Mouse (Mus musculus) liver, embryonic 14.5 days (tissue): ENCODE results near the gene Ankib1. TPM values are rescaled to one million over a fixed set of nuclear protein-coding genes. Genes with fewer than 3 reads are reported as not detected.
A peak's percentile ranks its signal among the peaks of the same experiment; 100 is the strongest.

Experiments
- ATAC-seq: fragments of 200-750 bp; cut with Nextera tagmentation; 2 replicates; pipeline ENCODE4 v1.8.0; 2017; ENCODE audit warnings: moderate number of reproducible peaks, mild to moderate bottlenecking, moderate library complexity; ENCODE audit not compliant: insufficient read depth
- DNase-seq, 3 experiments: peaks; one replicate each; pipeline ENCODE4 v3.0.0-alpha.2; 2012 to 2013; ENCODE audit warnings: low read depth in 3 of 3, low spot score in 3 of 3
- H3K27ac ChIP-seq: fragments of 300-500 bp; sonication (generic); 2 replicates; pipeline ENCODE4 v1.5.1; 2014; ENCODE audit warnings: moderate library complexity, mild to moderate bottlenecking, control low read depth, inconsistent platforms
- H3K27me3 ChIP-seq: fragments of 300-500 bp; sonication (generic); 2 replicates; pipeline ENCODE4 v1.6.1; 2014; ENCODE audit warnings: mild to moderate bottlenecking, low read length, moderate library complexity; ENCODE audit not compliant: control insufficient read depth, insufficient read depth
- H3K36me3 ChIP-seq: fragments of 300-500 bp; sonication (generic); replicated peaks from 2 replicates; pipeline ENCODE4 v1.6.1; 2014; ENCODE audit warnings: low read depth; ENCODE audit not compliant: control insufficient read depth, insufficient read depth
- H3K4me1 ChIP-seq, 2 experiments: fragments of 200-500 bp in 1 of 2; fragments of 300-500 bp in 1 of 2; sonication (generic) in 1 of 2; replicated peaks; 2 replicates each; pipeline ENCODE4 v1.6.1; 2012 to 2014; ENCODE audit warnings: antibody characterized with exemption in 1 of 2, inconsistent platforms in 1 of 2, low read length in 1 of 2; ENCODE audit not compliant: control insufficient read depth in 2 of 2, insufficient read depth in 2 of 2
- H3K4me2 ChIP-seq: fragments of 300-500 bp; sonication (generic); 2 replicates; pipeline ENCODE4 v1.6.1; 2014; ENCODE audit warnings: low read depth, mild to moderate bottlenecking, control low read depth, moderate library complexity
- H3K4me3 ChIP-seq, 2 experiments: fragments of 200-500 bp in 1 of 2; fragments of 300-500 bp in 1 of 2; sonication (generic) in 1 of 2; 2 replicates each; pipeline ENCODE4 v1.5.1; 2012 to 2014; ENCODE audit warnings: low read depth in 2 of 2, low read length in 2 of 2, mild to moderate bottlenecking in 2 of 2, control low read depth in 1 of 2, inconsistent platforms in 1 of 2, moderate library complexity in 1 of 2; ENCODE audit not compliant: insufficient read depth in 1 of 2
- H3K9ac ChIP-seq: fragments of 300-500 bp; sonication (generic); replicated peaks from 2 replicates; pipeline ENCODE4 v1.6.1; 2014; ENCODE audit warnings: mild to moderate bottlenecking, control low read depth, moderate library complexity
- H3K9me3 ChIP-seq: fragments of 300-500 bp; sonication (generic); 2 replicates; pipeline ENCODE4 v1.6.1; 2016; ENCODE audit warnings: low read length, mixed read lengths; ENCODE audit not compliant: control insufficient read depth
- CTCF ChIP-seq: IDR thresholded peaks from 2 replicates; pipeline ENCODE4 v1.5.1; 2016; ENCODE audit warnings: antibody characterized with exemption, low read depth, control low read depth
- EP300 ChIP-seq: IDR thresholded peaks from 2 replicates; pipeline ENCODE4 v1.6.1; 2016; ENCODE audit warnings: antibody characterized with exemption, low read depth
- WGBS: fragments of 180-500 bp; shearing (Covaris S2); extraction: QIAGEN DNeasy Blood & Tissue Kit; methylation state at CpG from one replicate; pipeline ENCODE4 v1.1.7; 2014; ENCODE audit not compliant: insufficient replicate concordance; 5-methylcytosine and 5-hydroxymethylcytosine counted together
- polyA plus RNA-seq, 2 experiments: library from polyadenylated mRNA; depleted of rRNA in 1 of 2; stranded (reverse) in 1 of 2; unstranded in 1 of 2; fragments of >200 nt; fragmentation: Nextera tagmentation in 1 of 2; extraction: Ambion mirVana in 1 of 2; gene quantifications; 2 replicates each; pipeline versions ENCODE4 v1.2.1 to v1.2.3; 2012 to 2014

The Ankib1 gene
- polyA plus RNA-seq, 2 experiments, result 3.1 to 3.8 TPM

GRCm38 (mm10) chr5:3791048-3791447 lies 11.7 kb downstream of the Ankib1 start:
- Histone ChIP-seq H3K9me3 (no peaks in the 10 kb centered on the region), H3K27ac (no peak overlapping the region), H3K4me2 (no peak overlapping the region), H3K4me3 (no peak overlapping the region), H3K27me3 (no peaks in the 10 kb centered on the region), H3K9ac (no peak overlapping the region), H3K36me3 (no peaks in the 10 kb centered on the region), H3K4me1 (0 out of 4 replicates have a peak, but pooled peaks cover 0 to 1% of the 10 kb centered on the region in 2 experiments)
- no peak for ATAC-seq
- no peak for DNase-seq
- TF ChIP-seq EP300 (no peak), CTCF (no peak)

- H3K27me3 ChIP-seq, result no peaks in the 10 kb centered on the region
- WGBS, result 75% methylated on average over 4 of the region's 4 CpGs
- peaks cover 0 to 5% of the 10 kb centered on the region in 2 experiments; a peak in 2 of 4 replicates for H3K4me1 ChIP-seq
- no peak for TF ChIP-seq EP300
- TF ChIP-seq CTCF, result no peak
- H3K4me3 ChIP-seq, result no peak overlapping the region
- DNase-seq (no peak), ATAC-seq (no peak)
- H3K9me3 ChIP-seq, result no peaks in the 10 kb centered on the region
- no peak overlapping the region for H3K9ac ChIP-seq
- no peak overlapping the region for H3K27ac ChIP-seq
- no peaks in the 10 kb centered on the region for H3K36me3 ChIP-seq
- no peak overlapping the region for H3K4me2 ChIP-seq
Measured at GRCm38 (mm10) chr5:3787548-3787947, 15.2 kb downstream of the Ankib1 start.

GRCm38 (mm10) chr5:3784751-3785496 lies 17.8 kb downstream of the Ankib1 start:
- DNase-seq, result no peak
- WGBS, result 67% methylated on average over 1 of the region's 1 CpGs
- TF ChIP-seq EP300 (no peak), CTCF (no peak)

GRCm38 (mm10) chr5:3783947-3784681 lies 18.6 kb downstream of the Ankib1 start:
- DNase-seq (no peak), ATAC-seq (no peak)
- no peak overlapping the region for H3K27ac ChIP-seq
- H3K27me3 ChIP-seq, result no peaks in the 10 kb centered on the region
- WGBS, result 47% methylated on average over 2 of the region's 2 CpGs
- no peaks in the 10 kb centered on the region for H3K36me3 ChIP-seq
- no peak overlapping the region for H3K4me3 ChIP-seq
- peaks cover 0 to 4% of the 10 kb centered on the region in 2 experiments; a peak in 2 of 4 replicates for H3K4me1 ChIP-seq
- H3K4me2 ChIP-seq, result no peak overlapping the region
- TF ChIP-seq EP300 (no peak), CTCF (no peak)
- H3K9ac ChIP-seq, result no peak overlapping the region
- no peaks in the 10 kb centered on the region for H3K9me3 ChIP-seq

More at GRCm38 (mm10) chr5:3784751-3785496, 17.8 kb downstream of the Ankib1 start:
- H3K36me3 ChIP-seq, result no peaks in the 10 kb centered on the region
- H3K4me1 ChIP-seq, result peaks cover 0 to 4% of the 10 kb centered on the region in 2 experiments; a peak in 2 of 4 replicates
- ATAC-seq, result no peak
- H3K27me3 ChIP-seq, result no peaks in the 10 kb centered on the region
- no peak overlapping the region for H3K4me2 ChIP-seq
- H3K9me3 ChIP-seq, result no peaks in the 10 kb centered on the region
- H3K9ac ChIP-seq, result no peak overlapping the region
- no peak overlapping the region for H3K4me3 ChIP-seq
- H3K27ac ChIP-seq, result no peak overlapping the region

GRCm38 (mm10) chr5:3782670-3783069 lies 20.1 kb downstream of the Ankib1 start:
- ATAC-seq, result no peak
- DNase-seq, result no peak
- H3K36me3 ChIP-seq, result no peaks in the 10 kb centered on the region
- no peak for TF ChIP-seq EP300
- peak; percentile 66 for TF ChIP-seq CTCF
- H3K4me3 ChIP-seq, result no peak overlapping the region
- H3K9me3 ChIP-seq, result no peaks in the 10 kb centered on the region
- no peaks in the 10 kb centered on the region for H3K27me3 ChIP-seq
- peaks cover 0 to 4% of the 10 kb centered on the region in 2 experiments; a peak in 2 of 4 replicates for H3K4me1 ChIP-seq
- no peak overlapping the region for H3K4me2 ChIP-seq
- H3K9ac ChIP-seq, result no peak overlapping the region
- no peak overlapping the region for H3K27ac ChIP-seq
